ENCODE assay signal across 26 mouse cellular contexts in the genomic region with DNA sequence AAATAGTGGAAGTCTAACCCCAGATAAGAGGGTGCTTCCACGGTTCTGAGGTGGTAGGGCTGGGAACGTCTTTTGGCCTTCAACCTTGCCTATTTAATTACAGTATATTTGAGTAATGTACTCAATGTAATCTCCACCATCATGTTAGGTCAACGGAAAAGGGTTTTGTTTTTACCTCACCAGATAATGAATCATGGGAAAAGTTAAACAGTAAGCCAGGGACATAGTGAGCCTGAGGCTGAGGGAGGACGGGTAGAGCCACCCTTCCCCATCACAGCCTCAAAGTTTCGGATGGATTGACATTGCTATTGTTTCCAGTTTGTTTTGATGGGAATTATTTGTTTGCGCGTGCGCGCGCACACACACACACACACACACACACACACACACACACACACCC.
DNase-seq lines count a peak whose midpoint lies in the region; ATAC-seq lines count a peak whose summit lies in the region.
"Had no signal": no experiment of that assay in that cellular context is flagged by ENCODE, and none has a peak within 500 bp of the region (broad histone marks: within the 10 kb centered on the region; RNA-seq: fewer than 3 reads in every experiment).

No protein-coding gene starts in this region.

- no peaks in the 10 kb centered on the region for H3K9me3 ChIP-seq in kidney, embryonic 15.5 days (replicated peaks)
- no peaks in the 10 kb centered on the region for H3K9me3 ChIP-seq in liver, embryonic 12.5 days (replicated peaks)
- H3K9me3 ChIP-seq in midbrain, embryonic 13.5 days, result 0 out of 2 replicates have a peak, but pooled peaks cover 4% of the 10 kb centered on the region
- H3K9me3 ChIP-seq: embryonic facial prominence, embryonic 13.5 days; forebrain, embryonic 12.5 days; forebrain, embryonic 15.5 days; hindbrain, embryonic 12.5 days had no signal

- peak; percentile 28 for DNase-seq in kidney, adult 11 months
- peak; percentile 44 for DNase-seq in kidney, adult 9 months
- no peak for DNase-seq in kidney, postnatal 4 days
- DNase-seq in MN1 (ENCODE audit: low spot score), result peak; percentile 25
- peak; percentile 24 for DNase-seq in kidney, postnatal 14 days
- DNase-seq: adrenal gland, adult 8-10 months; adrenal gland, postnatal 25 days; cerebellum, adult 11-12 months; cerebellum, adult 8-10 months; cerebellum, postnatal 10 days; cerebellum, postnatal 36 days; embryo, embryonic 11 days; gastrocnemius, postnatal 25 days; heart, adult 2 months had no signal

- no peak overlapping the region for H3K9ac ChIP-seq in kidney, embryonic 15.5 days
- H3K9ac ChIP-seq in liver, embryonic 12.5 days, result no peak overlapping the region
- H3K9ac ChIP-seq in midbrain, embryonic 13.5 days (replicated peaks), result no peak overlapping the region
- H3K9ac ChIP-seq: embryonic facial prominence, embryonic 13.5 days; forebrain, embryonic 12.5 days; forebrain, embryonic 15.5 days; hindbrain, embryonic 12.5 days had no signal

- H3K36me3 ChIP-seq in kidney, embryonic 15.5 days, result no peaks in the 10 kb centered on the region
- H3K36me3 ChIP-seq in liver, embryonic 12.5 days, result no peaks in the 10 kb centered on the region
- H3K36me3 ChIP-seq in midbrain, embryonic 13.5 days, result no peaks in the 10 kb centered on the region
- H3K36me3 ChIP-seq: embryonic facial prominence, embryonic 10.5 days; embryonic facial prominence, embryonic 13.5 days; forebrain, embryonic 12.5 days; forebrain, embryonic 15.5 days; hindbrain, embryonic 12.5 days had no signal

- no peak overlapping the region for H3K4me2 ChIP-seq in kidney, embryonic 15.5 days
- H3K4me2 ChIP-seq in liver, embryonic 12.5 days, result no peak overlapping the region
- H3K4me2 ChIP-seq in midbrain, embryonic 13.5 days (replicated peaks), result no peak overlapping the region
- H3K4me2 ChIP-seq: embryonic facial prominence, embryonic 13.5 days; forebrain, embryonic 12.5 days; forebrain, embryonic 15.5 days; heart, embryonic 11.5 days; hindbrain, embryonic 12.5 days had no signal

- H3K27ac ChIP-seq in kidney, embryonic 15.5 days, result no peak overlapping the region
- H3K27ac ChIP-seq in liver, embryonic 12.5 days, result no peak overlapping the region
- H3K27ac ChIP-seq in midbrain, embryonic 13.5 days, result no peak overlapping the region
- H3K27ac ChIP-seq: embryonic facial prominence, embryonic 10.5 days; embryonic facial prominence, embryonic 13.5 days; forebrain, embryonic 12.5 days; forebrain, embryonic 15.5 days; heart, adult 2 months; hindbrain, embryonic 12.5 days had no signal

- no peaks in the 10 kb centered on the region for H3K27me3 ChIP-seq in kidney, embryonic 15.5 days
- H3K27me3 ChIP-seq in liver, embryonic 12.5 days (replicated peaks), result no peaks in the 10 kb centered on the region
- no peaks in the 10 kb centered on the region for H3K27me3 ChIP-seq in midbrain, embryonic 13.5 days
- H3K27me3 ChIP-seq: embryonic facial prominence, embryonic 13.5 days; forebrain, embryonic 12.5 days; forebrain, embryonic 15.5 days; hindbrain, embryonic 12.5 days had no signal

- H3K4me1 ChIP-seq in kidney, embryonic 15.5 days, result peaks cover 7% of the 10 kb centered on the region; the same call in 1 of the 2 replicates
- H3K4me1 ChIP-seq in liver, embryonic 12.5 days, result no peaks in the 10 kb centered on the region
- peaks cover 3% of the 10 kb centered on the region; the same call in 1 of the 2 replicates for H3K4me1 ChIP-seq in midbrain, embryonic 13.5 days (replicated peaks)
- H3K4me1 ChIP-seq: forebrain, embryonic 15.5 days had no signal

- H3K4me3 ChIP-seq in kidney, embryonic 15.5 days (replicated peaks), result no peak overlapping the region
- H3K4me3 ChIP-seq in liver, embryonic 12.5 days, result no peak overlapping the region
- H3K4me3 ChIP-seq in midbrain, embryonic 13.5 days (replicated peaks), result no peak overlapping the region
- H3K4me3 ChIP-seq: embryonic facial prominence, embryonic 10.5 days; embryonic facial prominence, embryonic 13.5 days; erythroblast, embryonic 14.5 days; forebrain, embryonic 12.5 days; forebrain, embryonic 15.5 days; heart, adult 2 months; hindbrain, embryonic 12.5 days had no signal

- WGBS in kidney, embryonic 15.5 days, result 64% methylated on average over 10 of the region's 10 CpGs
- WGBS in liver, embryonic 12.5 days (ENCODE audit: insufficient replicate concordance), result 74% methylated on average over 10 of the region's 10 CpGs
- 93% methylated on average over 10 of the region's 10 CpGs for WGBS in midbrain, embryonic 13.5 days

- ATAC-seq in kidney, embryonic 15.5 days (replicated peaks; ENCODE audit: low FRiP score), result no peak
- no peak for ATAC-seq in liver, embryonic 12.5 days
- no peak for ATAC-seq in midbrain, embryonic 13.5 days
- ATAC-seq: activated CD4-positive, CD25-positive, alpha-beta regulatory T cell, adult 4 months; CD4-positive, CD25-positive, alpha-beta regulatory T cell, adult 4 months; forebrain, embryonic 15.5 days had no signal

Comparison
In these comparisons a context has a peak if more than half of its experiments do, and no peak if none do; other contexts are left out.
1. DNase-seq: peak in kidney, adult 11 months (single experiment), kidney, adult 9 months (single experiment), MN1 (single experiment) and kidney, postnatal 14 days (single experiment); none in kidney, postnatal 4 days (0 of 2).